Mouse (Mus musculus) heart, postnatal 0 days (tissue): ENCODE measurements around the gene Mfsd11. TPM values are rescaled to one million over a fixed set of nuclear protein-coding genes. Genes with fewer than 3 reads are reported as not detected.
A peak's percentile ranks its signal among the peaks of the same experiment; 100 is the strongest.

ENCODE experiments used
- ATAC-seq: fragments of 200-750 bp; cut with Nextera tagmentation; 2 replicates; pipeline ENCODE4 v1.8.0; 2017; ENCODE audit warnings: low read depth, moderate number of reproducible peaks, moderate library complexity; ENCODE audit not compliant: insufficient read depth
- DNase-seq: peaks from one replicate; pipeline ENCODE4 v3.0.0-alpha.2; 2016; ENCODE audit warnings: low spot score
- H3K27ac ChIP-seq: fragments of 300-500 bp; sonication (generic); 2 replicates; pipeline ENCODE4 v1.5.1; 2014; ENCODE audit warnings: low read depth, mild to moderate bottlenecking
- H3K27me3 ChIP-seq: fragments of 300-500 bp; sonication (generic); 2 replicates; pipeline ENCODE4 v1.6.1; 2014; ENCODE audit warnings: low read length, mixed read lengths; ENCODE audit not compliant: control insufficient read depth, insufficient read depth
- H3K36me3 ChIP-seq: fragments of 300-500 bp; sonication (generic); replicated peaks from 2 replicates; pipeline ENCODE4 v1.6.1; 2014; ENCODE audit warnings: low read length, mixed read lengths; ENCODE audit not compliant: control insufficient read depth, insufficient read depth
- H3K4me1 ChIP-seq: fragments of 300-500 bp; sonication (generic); 2 replicates; pipeline ENCODE4 v1.6.1; 2014; ENCODE audit warnings: antibody characterized with exemption; ENCODE audit not compliant: control insufficient read depth, insufficient read depth
- H3K4me2 ChIP-seq: fragments of 300-500 bp; sonication (generic); 2 replicates; pipeline ENCODE4 v1.6.1; 2014; ENCODE audit warnings: low read depth, mild to moderate bottlenecking, low read length, moderate library complexity
- H3K4me3 ChIP-seq: fragments of 300-500 bp; sonication (generic); 2 replicates; pipeline ENCODE4 v1.5.1; 2014; ENCODE audit warnings: low read depth, low read length
- H3K9ac ChIP-seq: fragments of 300-500 bp; sonication (generic); replicated peaks from 2 replicates; pipeline ENCODE4 v1.6.1; 2014; ENCODE audit warnings: low read depth, low read length, mixed read lengths
- H3K9me3 ChIP-seq: fragments of 300-500 bp; sonication (generic); replicated peaks from 2 replicates; pipeline ENCODE4 v1.6.1; 2016; ENCODE audit warnings: low read length; ENCODE audit not compliant: control insufficient read depth
- CTCF ChIP-seq: IDR thresholded peaks from 2 replicates; pipeline ENCODE4 v1.5.1; 2016; ENCODE audit warnings: antibody characterized with exemption, control low read depth, low read depth
- EP300 ChIP-seq: IDR thresholded peaks from 2 replicates; pipeline ENCODE4 v1.6.1; 2016; ENCODE audit warnings: antibody characterized with exemption, low read depth
- WGBS: fragments of 180-500 bp; shearing (Covaris S2); extraction: QIAGEN DNeasy Blood & Tissue Kit; methylation state at CpG from one replicate; pipeline ENCODE4 v1.1.7; 2014; 5-methylcytosine and 5-hydroxymethylcytosine counted together
- polyA plus RNA-seq: library from polyadenylated mRNA; unstranded; fragments of >200 nt; fragmentation: Nextera tagmentation; extraction: Ambion mirVana; gene quantifications from 2 replicates; pipeline ENCODE4 v1.2.1, GENCODE M21; 2015
- total RNA-seq: library from RNA; depleted of rRNA; stranded (reverse); fragments of >200 nt; gene quantifications from 2 replicates; pipeline ENCODE4 v1.2.3, GENCODE M21; 2014; ENCODE audit warnings: low replicate concordance; rRNA removed

The Mfsd11 gene
- 23.2 and 46.3 TPM in 2 replicates for total RNA-seq
- polyA plus RNA-seq = 44.5 and 49.7 TPM in 2 replicates

- H3K4me2 ChIP-seq = peak within 1 kb of the TSS; percentile 83
- H3K9me3 ChIP-seq = no peaks in the 10 kb centered on the region
- peaks cover 12% of the 10 kb centered on the region; the same call in 1 of the 2 replicates for H3K4me1 ChIP-seq
- H3K4me3 ChIP-seq = peak within 1 kb of the TSS; percentile 95
- DNase-seq (peak; percentile 70), ATAC-seq (peak; percentile 62)
- peak within 1 kb of the TSS; percentile 99 for H3K9ac ChIP-seq
- H3K36me3 ChIP-seq = peaks cover 47% of the 10 kb centered on the region
- H3K27ac ChIP-seq = peak within 1 kb of the TSS; percentile 99
- WGBS = under 1% methylated on average over 60 of the region's 91 CpGs
- no peaks in the 10 kb centered on the region for H3K27me3 ChIP-seq
- TF ChIP-seq EP300 (no peak), CTCF (no peak)
These were observed at the start of gene Mfsd11 for GRCm38 (mm10) chr11:116852291-116852890. Mfsd11 (plus strand) TSS chr11:116852440.

DNA sequence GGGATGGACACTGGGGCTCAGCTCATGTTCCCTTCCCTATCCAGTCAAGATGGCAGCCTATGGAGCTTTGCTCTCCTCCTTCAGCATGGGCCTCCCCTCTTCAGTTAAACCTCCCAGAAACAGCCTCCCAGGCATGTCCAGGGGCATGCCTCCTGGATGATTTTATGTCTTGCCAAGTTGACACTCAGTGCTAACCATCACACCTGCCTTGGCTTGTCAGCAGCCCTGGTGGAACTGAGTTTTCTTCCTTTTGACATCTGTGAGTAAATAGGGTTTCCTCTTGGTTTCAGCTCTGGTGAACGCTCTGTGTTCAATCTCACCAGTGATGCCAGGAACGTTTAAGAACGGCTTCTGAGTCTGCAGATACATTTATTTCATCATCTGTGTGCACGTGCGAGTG, 49.5 kb upstream of the Mfsd11 start:
- no peaks in the 10 kb centered on the region for H3K36me3 ChIP-seq
- H3K9ac ChIP-seq = no peak overlapping the region
- H3K27ac ChIP-seq = no peak overlapping the region
- no peak overlapping the region for H3K4me2 ChIP-seq
- TF ChIP-seq CTCF (no peak), EP300 (no peak)
- H3K27me3 ChIP-seq = no peaks in the 10 kb centered on the region
- no peak overlapping the region for H3K4me3 ChIP-seq
- no peaks in the 10 kb centered on the region; the same call in none of the 2 replicates for H3K4me1 ChIP-seq
- DNase-seq = no peak
- no peaks in the 10 kb centered on the region for H3K9me3 ChIP-seq
- WGBS = 76% methylated on average over 5 of the region's 5 CpGs
- no peak for ATAC-seq

GRCm38 (mm10) chr11:116806136-116807071, 45.8 kb upstream of the Mfsd11 start:
- no peak for TF ChIP-seq CTCF
- TF ChIP-seq EP300 = no peak
- Histone ChIP-seq H3K9ac (no peak overlapping the region), H3K4me2 (no peak overlapping the region), H3K27ac (peak overlapping the region; percentile 65), H3K4me1 (0 out of 2 replicates have a peak, but pooled peaks cover 3% of the 10 kb centered on the region), H3K36me3 (0 out of 2 replicates have a peak, but pooled peaks cover 4% of the 10 kb centered on the region), H3K4me3 (no peak overlapping the region), H3K9me3 (no peaks in the 10 kb centered on the region), H3K27me3 (no peaks in the 10 kb centered on the region)
- WGBS = 61% methylated on average over 15 of the region's 15 CpGs
- DNase-seq (peak; percentile 67), ATAC-seq (peak; percentile 28; the same call in 1 of the 2 replicates)

DNA sequence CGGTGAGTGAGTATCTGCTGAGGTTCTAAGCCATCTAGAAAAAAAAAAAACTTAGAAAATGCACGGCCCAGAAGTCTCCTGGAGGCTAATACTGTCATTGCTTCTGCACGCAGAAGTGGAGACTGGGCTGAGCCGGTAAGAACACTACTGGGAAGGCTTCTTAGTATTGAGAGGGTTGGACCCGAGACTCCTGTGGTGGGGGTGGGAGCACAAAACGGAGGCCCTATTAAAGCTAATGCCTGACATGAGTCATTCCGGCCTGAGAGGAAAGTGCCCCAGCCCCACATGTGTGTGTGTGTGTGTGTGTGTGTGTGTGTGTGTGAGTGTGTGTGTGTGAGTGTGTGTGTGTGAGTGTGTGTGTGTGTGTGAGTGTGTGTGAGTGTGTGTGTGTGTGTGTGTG, 45.1 kb upstream of the Mfsd11 start:
- no peak overlapping the region for H3K4me3 ChIP-seq
- peaks cover 7% of the 10 kb centered on the region; the same call in 1 of the 2 replicates for H3K4me1 ChIP-seq
- no peaks in the 10 kb centered on the region for H3K27me3 ChIP-seq
- 58% methylated on average over 7 of the region's 7 CpGs for WGBS
- H3K36me3 ChIP-seq = 0 out of 2 replicates have a peak, but pooled peaks cover 4% of the 10 kb centered on the region
- no peaks in the 10 kb centered on the region for H3K9me3 ChIP-seq
- H3K27ac ChIP-seq = 0 out of 2 replicates have a peak overlapping the region, but pooled peaks have one; percentile 39
- TF ChIP-seq CTCF (no peak), EP300 (no peak)
- H3K4me2 ChIP-seq = no peak overlapping the region
- no peak overlapping the region for H3K9ac ChIP-seq
- peak; percentile 24; the same call in 1 of the 2 replicates for ATAC-seq
- peak; percentile 32 for DNase-seq

DNA sequence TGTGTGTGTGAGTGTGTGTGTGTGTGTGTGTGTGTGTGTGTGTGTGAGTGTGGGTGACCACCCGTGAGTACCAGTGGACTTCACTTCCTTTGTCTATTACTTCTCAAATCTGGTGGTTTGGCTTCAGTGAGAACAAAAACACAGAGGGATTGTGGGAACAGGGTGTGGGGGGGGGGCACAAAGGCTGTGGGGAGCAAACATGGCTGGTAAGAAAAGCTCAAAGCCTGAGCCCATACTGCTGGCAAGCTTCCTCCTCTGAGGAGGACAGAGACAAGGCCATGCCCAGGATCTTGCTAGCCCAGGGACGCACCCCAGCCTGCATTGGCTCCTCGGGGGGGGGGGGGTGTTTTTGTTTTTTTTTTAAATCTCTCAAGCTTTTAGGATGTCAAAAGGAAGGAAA, 44.7 kb upstream of the Mfsd11 start:
- 0 out of 2 replicates have a peak, but pooled peaks cover 4% of the 10 kb centered on the region for H3K36me3 ChIP-seq
- no peaks in the 10 kb centered on the region for H3K27me3 ChIP-seq
- H3K9me3 ChIP-seq = no peaks in the 10 kb centered on the region
- TF ChIP-seq CTCF (no peak), EP300 (no peak)
- ATAC-seq (no peak), DNase-seq (no peak)
- H3K4me3 ChIP-seq = no peak overlapping the region
- WGBS = 68% methylated on average over 3 of the region's 3 CpGs
- no peak overlapping the region for H3K9ac ChIP-seq
- H3K27ac ChIP-seq = peak overlapping the region; percentile 66
- peaks cover 8% of the 10 kb centered on the region; the same call in 1 of the 2 replicates for H3K4me1 ChIP-seq
- no peak overlapping the region for H3K4me2 ChIP-seq
